Mouse (Mus musculus): Measurements from ENCODE around the gene Sirt5. TPM values are rescaled to one million over a fixed set of nuclear protein-coding genes. Genes with fewer than 3 reads are reported as not detected.

Gene Sirt5
- total and polyA plus RNA-seq, 3 experiments, result 6.7 to 29.9 (median 25.4) TPM

DNA sequence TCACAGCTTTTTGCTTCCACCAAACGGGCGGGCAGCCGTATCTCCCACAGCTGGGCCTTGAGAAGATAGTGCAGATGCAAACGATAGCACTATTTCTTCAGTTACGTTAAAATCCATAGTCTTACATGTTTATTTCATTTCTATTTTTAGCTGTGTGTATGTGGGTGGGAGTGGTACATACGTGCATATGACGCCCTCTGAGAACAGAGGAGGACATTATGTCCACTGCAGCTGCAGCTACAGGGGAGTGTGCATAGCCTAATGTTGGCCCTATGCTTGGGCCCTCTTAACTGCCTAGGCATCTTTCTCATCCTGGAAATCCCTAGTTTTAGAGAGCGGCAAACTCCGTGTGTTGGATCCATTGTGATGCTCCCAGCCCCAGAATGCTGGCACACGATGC, 8.9 kb downstream of the Sirt5 start:
- DNase-seq, result no peak

DNA sequence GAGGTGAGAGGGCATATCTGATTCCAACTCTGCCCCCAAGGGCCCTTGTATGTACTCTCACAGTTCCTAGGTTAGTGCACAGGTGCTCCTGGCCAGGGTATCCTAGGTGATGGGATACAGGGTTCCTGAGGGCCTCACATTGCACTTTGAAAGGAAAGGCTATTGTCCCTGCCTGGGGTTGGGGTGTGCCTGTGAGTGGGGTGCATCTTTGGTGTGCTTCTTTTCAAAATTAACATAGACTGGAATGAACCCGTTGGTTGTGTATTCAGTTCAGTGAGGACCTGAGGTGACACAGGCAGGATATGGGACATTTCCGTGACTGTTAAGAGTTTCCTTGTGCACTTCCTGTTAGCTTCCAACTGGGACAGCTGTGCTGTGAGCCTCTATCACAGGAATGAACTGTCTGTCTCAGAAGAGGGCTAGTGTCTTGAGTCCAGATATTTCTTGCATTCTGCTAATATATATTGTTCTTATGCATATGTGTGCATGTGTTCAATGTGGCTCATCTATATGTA, 9.7 kb downstream of the Sirt5 start:
- no peak for DNase-seq

DNA sequence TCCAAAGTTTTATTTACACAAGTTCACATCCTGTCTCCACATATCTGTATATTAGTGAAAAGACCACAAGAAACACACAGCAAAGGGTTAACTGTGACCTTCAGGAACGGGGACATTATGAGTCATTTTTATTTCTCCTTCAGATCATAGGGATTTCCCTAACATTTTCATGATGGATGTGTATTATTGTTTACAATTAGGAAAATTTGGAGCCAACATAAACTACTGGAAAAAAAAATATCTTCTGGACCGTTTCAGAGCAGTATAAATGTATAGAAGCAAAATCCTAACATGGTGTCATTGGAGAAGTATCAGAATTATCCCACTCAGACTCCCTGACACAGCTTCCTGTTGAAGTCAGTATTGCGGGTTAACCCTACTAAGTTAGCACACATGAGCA, 14.7 kb downstream of the Sirt5 start:
- DNase-seq, result no peak

DNA sequence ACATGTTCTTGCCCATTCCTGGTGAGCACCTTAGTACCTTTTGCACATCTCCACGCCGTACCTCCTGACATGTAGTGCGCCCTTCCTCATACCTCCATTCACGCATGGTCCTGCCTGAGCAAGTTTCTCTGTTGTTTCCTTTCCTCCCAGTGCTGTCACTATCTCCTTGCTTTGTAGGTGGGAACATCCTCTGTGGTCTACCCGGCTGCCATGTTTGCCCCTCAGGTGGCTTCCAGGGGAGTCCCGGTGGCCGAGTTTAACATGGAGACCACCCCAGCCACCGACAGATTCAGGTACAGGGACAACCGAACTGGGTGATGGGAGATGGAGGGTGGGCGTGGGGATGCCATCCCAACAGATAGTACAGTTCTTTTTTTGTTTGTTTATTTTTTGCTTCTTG, 20.0 kb downstream of the Sirt5 start:
- no peak for DNase-seq

DNA sequence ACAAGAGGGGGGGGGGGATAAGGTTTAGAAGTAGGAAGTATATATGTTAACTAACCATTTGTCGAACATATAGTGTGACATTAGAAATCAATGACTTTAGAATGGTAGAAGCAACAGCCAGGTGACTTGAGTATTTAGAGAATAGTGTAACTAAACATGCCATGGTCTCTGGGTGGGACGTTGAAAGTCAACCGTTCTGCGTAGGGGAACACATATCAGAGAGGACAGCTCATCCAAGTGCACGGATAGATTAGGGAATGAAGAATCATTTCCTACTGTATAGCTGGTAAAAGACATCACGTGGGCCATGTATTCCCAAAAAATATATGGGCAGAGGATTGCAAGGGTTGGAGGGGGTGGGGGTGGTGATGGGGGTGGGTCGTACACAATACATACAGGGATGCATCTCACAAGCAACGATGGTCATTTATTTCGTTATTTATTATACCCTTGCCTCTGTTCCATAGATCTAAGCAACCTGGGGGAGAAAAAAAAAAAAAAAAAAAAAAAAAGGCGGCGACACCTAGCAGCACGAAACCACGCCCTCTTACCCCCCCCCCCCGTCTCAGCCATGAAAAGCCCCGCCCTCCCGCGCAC, 32.5 kb downstream of the Sirt5 start:
- no peak for DNase-seq

DNA sequence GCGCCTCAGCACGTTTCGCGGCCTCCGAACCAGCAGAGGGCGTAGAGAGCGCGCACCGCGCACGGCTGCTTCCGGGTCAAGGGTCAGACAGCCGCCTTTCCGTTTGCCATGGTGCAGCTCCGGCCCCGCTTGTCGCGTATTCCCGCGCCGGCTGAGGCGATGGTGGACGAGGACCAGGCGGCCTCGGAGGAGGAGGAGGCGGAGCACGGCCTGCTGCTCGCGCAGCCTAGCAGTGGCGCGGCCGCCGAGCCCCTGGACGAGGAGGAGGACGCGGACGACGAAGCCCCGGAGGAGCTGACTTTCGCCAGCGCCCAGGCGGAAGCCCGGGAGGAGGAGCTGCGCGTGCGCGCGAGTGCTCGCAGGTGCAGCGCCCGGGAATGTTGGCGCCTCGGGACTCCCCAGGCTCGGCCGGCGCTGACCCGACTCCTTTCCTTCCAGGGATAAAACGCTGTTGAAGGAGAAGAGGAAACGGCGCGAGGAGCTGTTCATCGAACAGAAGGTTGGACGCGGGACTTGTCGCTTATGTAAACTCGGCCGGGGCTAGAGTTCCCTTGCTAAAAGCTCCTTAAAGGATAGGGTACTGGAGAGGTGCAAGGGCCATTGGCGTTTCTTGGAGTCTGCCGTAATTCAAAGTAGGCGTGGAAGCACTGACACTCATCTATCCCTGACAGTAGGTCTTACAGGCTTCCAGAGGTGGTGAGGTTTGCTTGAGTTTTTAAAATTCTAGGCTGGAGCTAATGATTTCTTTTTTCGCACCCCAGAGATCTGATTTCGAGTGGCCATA, 33.2 kb downstream of the Sirt5 start, which contains the start of gene Nol7:
Gene Nol7, plus strand, starts transcription at position 94 of the 784 bp plus-strand sequence.
- peak; percentile 96 for DNase-seq

- DNase-seq, result no peak
Observed at GRCm38 (mm10) chr13:43399576-43399975, 34.3 kb downstream of the Sirt5 start.

DNA sequence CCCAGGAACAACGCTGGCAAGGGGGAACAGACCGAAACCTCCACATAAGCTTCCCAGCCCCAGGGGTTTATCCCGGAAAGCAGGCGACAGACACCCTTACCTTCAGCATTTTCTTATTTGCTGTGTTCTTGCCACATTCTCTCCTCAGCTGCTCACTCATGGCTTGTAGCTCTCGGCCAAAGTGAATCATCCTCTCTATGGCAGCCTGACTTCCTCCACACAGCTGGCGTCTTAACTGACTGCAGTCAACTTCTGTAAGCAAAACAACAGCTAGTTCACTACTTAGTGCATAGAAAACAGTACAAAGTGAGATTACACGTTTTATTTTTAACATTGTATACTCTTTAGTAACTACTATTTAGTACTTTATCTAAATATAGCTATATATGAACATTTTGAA, 47.0 kb downstream of the Sirt5 start:
- no peak for DNase-seq

DNA sequence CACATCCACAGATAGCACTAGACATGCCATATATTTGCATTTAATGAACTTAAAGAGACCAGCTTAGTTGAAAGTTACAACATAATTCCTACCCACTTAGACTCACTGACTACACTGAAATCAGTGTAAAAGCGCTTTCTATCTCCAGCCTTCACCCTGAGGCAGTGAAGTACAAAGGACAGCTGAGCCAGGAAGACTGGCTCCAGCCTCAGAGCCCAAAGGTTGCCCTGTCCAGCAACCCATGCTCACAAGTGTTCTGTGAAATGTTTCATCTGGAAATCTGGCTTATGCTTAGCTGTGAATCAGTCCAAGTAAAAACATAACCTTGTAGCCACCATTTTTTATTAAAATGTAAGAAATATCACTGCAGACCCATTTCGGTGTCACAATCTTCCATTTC, 48.3 kb downstream of the Sirt5 start:
- DNase-seq, result no peak

DNA sequence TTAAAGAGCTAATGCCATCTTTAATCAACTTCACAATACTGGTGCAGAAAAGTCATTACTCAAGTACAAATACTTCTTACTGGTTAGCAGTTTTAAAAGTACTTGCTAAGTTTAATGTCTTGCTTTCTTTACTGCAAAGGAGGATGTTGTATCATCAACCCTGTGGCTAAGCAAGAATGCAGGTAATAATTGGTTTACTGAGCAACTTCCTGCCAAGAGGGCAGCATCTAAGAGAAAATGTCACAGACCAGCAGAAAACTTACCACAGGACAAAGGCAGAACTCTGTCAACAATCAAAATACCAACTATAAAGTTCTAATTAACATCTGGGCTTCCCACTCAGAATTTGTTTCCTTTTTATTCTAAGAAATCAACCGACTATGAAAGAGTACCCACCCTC, 50.0 kb downstream of the Sirt5 start:
- no peak for DNase-seq

DNA sequence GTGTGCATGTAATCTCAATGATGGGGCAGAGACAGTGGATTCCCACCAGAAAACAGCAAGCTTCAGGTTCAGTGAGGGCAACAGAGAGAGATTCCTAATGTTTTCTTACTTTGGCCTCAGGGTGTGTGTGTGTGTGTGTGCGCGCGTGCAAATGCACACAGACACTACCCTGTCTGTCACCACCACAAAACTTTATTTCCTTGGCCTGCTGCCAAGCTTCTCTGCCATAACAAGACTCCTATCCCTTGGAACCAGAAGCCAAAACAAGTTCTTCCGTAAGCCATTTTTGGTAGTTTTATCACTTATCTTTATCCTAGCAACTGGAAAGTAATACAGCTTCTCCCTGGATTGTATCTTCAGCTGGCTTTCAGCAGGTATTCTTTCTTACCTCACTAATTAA, 63.1 kb downstream of the Sirt5 start:
- no peak for DNase-seq

DNA sequence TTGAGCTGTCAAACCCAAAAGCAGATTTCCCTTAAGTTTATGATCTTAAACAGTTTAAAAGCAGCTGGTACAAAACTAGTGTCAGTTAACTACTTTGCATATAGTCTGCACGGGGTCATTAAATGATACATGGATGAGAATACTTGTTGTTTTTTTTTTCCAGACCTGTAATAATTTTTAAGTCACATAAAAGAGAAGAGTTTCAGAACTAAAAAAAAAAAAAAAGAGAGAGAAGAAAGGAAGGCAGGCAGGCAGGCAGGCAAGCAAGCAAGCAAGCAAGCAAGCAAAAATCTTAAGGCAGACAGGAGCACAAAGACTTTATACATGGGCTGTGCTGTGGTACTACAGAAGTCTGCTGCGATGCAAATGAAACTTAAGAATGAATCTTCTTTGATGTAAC, 68.1 kb downstream of the Sirt5 start:
- no peak for DNase-seq

GRCm38 (mm10) chr13:43440376-43440775, 75.1 kb downstream of the Sirt5 start:
- DNase-seq, result no peak

- DNase-seq, result no peak
Observed at GRCm38 (mm10) chr13:43442551-43442950, 77.3 kb downstream of the Sirt5 start.

DNA sequence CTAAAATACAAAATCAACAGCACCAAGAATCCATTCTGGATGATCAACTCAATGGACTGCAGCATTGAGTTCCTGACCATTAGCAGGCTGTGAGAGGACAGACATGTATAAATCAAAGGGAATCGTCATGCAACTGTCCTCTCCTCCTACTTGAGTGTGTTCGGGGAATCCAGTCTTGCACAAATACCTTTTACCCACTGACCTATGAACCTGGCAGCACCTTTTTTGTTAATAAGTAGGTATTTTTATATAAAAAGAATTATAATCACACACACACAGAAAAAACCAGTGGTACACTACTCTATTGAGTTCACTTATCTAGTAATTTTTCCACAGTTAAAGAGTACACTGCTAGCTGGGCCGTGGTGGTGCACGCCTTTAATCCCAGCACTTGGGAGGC, 78.4 kb downstream of the Sirt5 start:
- no peak for DNase-seq

- DNase-seq, result no peak
Observed at GRCm38 (mm10) chr13:43444717-43445116, 79.4 kb downstream of the Sirt5 start.

Other genes with a start within 250 kb of the Sirt5 start
- gene Tbc1d7, start 194.0 kb upstream of the Sirt5 start, total RNA-seq (2021), result 10 to 100 TPM; 16.1 to 22.6 TPM
- gene Tbc1d7, start 194.0 kb upstream of the Sirt5 start, polyA plus RNA-seq (2012; rRNA removed), result 12.6 and 19.5 TPM in 2 replicates
- gene Gfod1, start 61.3 kb upstream of the Sirt5 start, total RNA-seq (2021), result 10 to 100 TPM in 1 of 2 experiments, 1 to 10 TPM in 1; 8.4 to 10.1 TPM
- gene Gfod1, start 61.3 kb upstream of the Sirt5 start, polyA plus RNA-seq (2012; rRNA removed), result 3.0 and 3.3 TPM in 2 replicates
- 100 to 1,000 TPM in 1 of 2 experiments, 10 to 100 TPM in 1; 93.4 to 120 TPM for gene Nol7, start 32.9 kb downstream of the Sirt5 start, total RNA-seq (2021)
- 87.4 and 105 TPM in 2 replicates for gene Nol7, start 32.9 kb downstream of the Sirt5 start, polyA plus RNA-seq (2012; rRNA removed)
- gene Ranbp9, start 115.8 kb downstream of the Sirt5 start, total RNA-seq (2021), result 10 to 100 TPM; 54.0 to 82.3 TPM
- 26.0 and 50.8 TPM in 2 replicates for gene Ranbp9, start 115.8 kb downstream of the Sirt5 start, polyA plus RNA-seq (2012; rRNA removed)
- gene Mcur1, start 194.7 kb downstream of the Sirt5 start, total RNA-seq (2021), result 10 to 100 TPM; 40.7 to 51.6 TPM
- 29.0 and 43.3 TPM in 2 replicates for gene Mcur1, start 194.7 kb downstream of the Sirt5 start, polyA plus RNA-seq (2012; rRNA removed)